Mouse (Mus musculus) CD4-positive naive resting alpha-beta T cell, adult 76 days (primary cell): ENCODE data around the gene Aoc3. TPM values are rescaled to one million over a fixed set of nuclear protein-coding genes. Genes with fewer than 3 reads are reported as not detected.

Source experiments
- total RNA-seq: library from RNA; stranded (reverse); gene quantifications from one replicate; pipeline ENCODE4 v1.2.4, GENCODE M21; 2023

Aoc3 gene
- total RNA-seq = 1.00 TPM

DNA sequence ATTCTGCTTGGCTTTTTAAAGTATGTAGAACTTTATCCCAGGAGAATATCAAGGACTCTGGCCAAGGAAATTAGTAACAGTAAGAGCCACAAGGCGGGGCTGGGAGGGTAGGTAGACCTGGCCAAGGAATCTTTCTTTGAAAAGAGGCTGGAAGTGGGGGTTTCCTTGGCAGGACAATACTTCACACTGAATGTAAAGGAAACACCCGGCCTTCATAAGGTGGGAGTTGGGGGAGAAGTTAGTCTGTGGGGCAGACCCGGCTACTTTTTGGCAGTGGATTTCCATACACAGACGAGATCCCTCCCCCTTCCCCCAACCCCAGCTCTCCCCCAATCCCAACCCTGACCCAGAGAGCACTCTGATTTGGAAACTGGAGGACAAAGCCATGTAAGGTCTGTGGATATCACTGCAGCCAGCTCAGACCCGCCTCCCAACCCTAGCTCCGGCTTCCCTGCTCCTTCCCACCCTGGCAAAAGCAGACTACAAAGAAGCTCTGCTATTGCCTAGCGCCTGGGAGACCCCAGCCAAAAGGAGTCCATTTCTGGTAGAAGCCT is at the start of gene Aoc3:
Gene Aoc3, plus strand, starts transcription at position 235 of the 554 bp plus-strand sequence.

DNA sequence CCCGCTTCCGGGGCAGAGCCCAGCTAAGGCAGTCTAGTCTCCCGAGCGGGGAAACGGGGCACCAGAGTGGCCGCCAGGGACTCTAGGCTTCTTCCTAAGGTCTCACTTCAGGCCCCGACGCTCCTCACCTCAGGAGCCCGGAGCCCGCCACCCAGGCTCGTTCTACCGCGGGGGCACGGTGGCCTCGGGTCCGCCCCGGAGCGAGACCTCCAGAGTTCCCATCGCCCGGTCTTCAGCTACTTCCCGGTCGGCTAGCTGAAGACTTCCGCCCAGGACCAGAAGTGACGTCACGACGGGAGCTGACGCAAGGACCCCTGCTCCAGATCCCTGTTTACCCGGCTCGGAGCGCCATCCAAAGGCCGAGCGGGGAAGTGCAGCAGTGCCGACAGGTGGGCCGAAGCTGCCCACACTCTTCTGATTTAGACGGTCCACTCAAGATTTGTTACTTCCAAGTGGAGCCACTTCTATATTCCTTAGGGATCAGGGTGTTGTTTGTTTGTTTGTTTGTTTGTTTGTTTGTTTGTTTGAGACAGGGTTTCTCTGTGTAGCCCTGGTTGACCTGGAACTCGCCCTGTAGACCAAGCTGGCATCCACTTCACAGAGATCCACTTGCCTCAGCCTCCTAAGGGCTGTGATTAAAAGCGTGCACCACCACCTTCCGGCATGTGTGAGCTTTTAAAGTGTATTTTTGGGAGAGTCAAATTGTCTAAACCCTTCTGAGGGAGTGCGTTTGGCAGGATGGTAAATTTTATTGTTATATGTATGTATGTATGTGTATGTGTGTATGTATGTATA is 28.2 kb upstream of the Aoc3 start, which contains the start of gene Becn1:
Gene Becn1, minus strand, starts transcription at position 283 of the 795 bp plus-strand sequence.

DNA sequence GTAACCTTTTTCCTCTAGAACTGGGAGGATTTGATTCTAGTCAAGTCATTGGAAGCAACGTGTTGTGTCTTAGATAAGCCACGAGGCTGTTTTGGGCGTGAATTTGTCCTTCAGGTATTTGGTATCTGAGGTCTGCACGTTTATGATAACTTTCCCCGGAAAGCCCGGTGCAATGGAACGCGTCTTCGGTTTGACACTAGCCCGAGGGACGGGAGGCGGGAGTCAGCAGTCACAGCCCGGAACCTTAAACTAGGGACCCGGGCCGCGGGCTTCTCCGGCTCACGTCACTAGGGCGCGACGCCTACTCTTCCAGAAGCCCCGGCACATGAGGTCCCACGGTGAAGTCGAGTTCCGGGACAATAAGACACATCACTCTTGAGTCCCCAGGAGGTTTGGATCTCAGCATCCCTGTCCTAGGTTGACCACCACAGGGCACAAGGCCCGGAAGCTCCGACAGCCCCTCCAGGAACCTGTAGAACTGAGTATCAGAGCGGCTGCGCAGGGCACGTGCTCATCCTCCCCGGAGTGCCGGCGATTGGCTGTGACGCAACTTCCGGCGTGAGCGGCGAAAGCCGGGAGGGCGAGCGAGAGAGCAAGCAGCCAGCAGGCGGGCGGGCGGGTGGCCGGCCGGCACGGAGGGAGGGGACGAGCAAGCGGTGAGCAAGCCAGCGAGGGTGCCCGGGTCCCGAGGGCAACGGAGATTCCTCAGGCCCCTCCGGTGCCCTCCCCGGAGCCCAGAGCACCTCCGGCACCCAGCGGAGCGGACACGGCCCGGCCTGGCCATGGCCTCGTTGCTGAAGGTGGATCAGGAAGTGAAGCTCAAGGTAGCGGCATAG is 14.5 kb upstream of the Aoc3 start, which contains the start of gene Psme3:
Gene Psme3, plus strand, starts transcription at position 549 of the 836 bp plus-strand sequence.

DNA sequence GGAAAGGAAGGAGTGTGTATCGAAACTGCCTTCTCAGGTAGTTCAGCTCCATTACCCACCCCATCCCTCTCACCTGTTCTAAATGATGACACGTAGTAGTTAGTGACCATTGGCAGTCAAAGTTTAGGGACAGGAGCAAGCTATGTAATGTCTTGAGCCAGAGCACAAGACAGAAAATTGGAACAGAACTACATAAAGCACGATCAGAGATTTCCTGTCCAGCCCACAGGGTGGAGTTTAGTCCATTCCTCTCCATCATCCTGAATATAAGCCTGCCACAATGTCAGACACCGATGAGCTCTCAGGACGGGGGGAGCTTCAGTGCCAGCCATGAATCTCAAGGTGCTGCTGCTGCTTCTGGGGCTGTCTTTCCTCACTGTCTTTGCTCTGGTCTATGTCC is 5.6 kb upstream of the Aoc3 start, which contains the start of gene Aoc2:
Gene Aoc2, plus strand, starts transcription at position 301 of the 400 bp plus-strand sequence.

DNA sequence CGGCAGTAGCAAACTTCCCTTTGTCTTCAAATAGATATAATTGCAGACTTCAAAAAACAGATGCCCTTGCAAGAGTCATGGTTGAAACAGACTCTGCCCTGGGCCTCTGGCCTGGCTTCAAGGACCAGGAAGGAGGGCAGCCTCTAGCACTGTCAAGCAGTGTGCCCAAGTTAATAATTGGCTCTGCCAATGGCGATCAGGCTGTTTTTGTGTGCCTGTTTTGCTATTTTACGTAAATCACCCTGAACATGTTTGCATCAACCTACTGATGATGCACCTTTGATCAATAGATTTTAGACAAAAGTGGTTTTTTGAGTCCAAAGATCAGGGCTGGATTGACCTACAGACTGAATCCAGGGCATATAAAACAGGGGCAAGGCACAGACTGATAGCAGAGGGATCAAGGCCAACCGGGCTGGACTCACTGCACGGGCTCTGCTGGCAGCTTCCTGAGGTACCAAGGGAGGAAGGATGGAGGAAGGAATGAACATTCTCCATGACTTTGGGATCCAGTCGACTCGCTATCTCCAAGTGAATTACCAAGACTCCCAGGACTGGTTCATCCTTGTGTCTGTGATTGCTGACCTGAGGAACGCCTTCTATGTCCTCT is 37.0 kb downstream of the Aoc3 start, which contains the start of gene G6pc:
Gene G6pc, plus strand, starts transcription at position 236 of the 610 bp plus-strand sequence.

Other genes starting within 250 kb of the Aoc3 start
- 11.0 TPM for gene Coasy, start 248.0 kb upstream of the Aoc3 start, total RNA-seq
- gene Mlx, start 243.3 kb upstream of the Aoc3 start, total RNA-seq = 31.3 TPM
- gene Psmc3ip, start 235.2 kb upstream of the Aoc3 start, total RNA-seq = 1.8 TPM
- 78.0 TPM for gene Retreg3, start 210.7 kb upstream of the Aoc3 start, total RNA-seq
- 12.4 TPM for gene Tubg1, start 210.7 kb upstream of the Aoc3 start, total RNA-seq
- 1.7 TPM for gene Tubg2, start 174.7 kb upstream of the Aoc3 start, total RNA-seq
- gene Cntnap1, start 160.1 kb upstream of the Aoc3 start, total RNA-seq = 0.32 TPM
- gene Plekhh3, start 159.3 kb upstream of the Aoc3 start, total RNA-seq = 0.35 TPM
- not detected for gene Ccr10, start 155.2 kb upstream of the Aoc3 start, total RNA-seq
- gene Ezh1, start 104.1 kb upstream of the Aoc3 start, total RNA-seq = 72.5 TPM
- gene Ramp2, start 84.6 kb upstream of the Aoc3 start, total RNA-seq = not detected
- gene Vps25, start 76.9 kb upstream of the Aoc3 start, total RNA-seq = 73.4 TPM
- gene Wnk4, start 70.0 kb upstream of the Aoc3 start, total RNA-seq = 1.8 TPM
- gene Cntd1, start 51.6 kb upstream of the Aoc3 start, total RNA-seq = not detected
- 21.3 TPM for gene Coa3, start 51.5 kb upstream of the Aoc3 start, total RNA-seq
- gene Becn1, start 28.3 kb upstream of the Aoc3 start, total RNA-seq = 178 TPM
- gene Psme3, start 14.4 kb upstream of the Aoc3 start, total RNA-seq = 124 TPM
- 17.0 TPM for gene Aoc2, start 5.5 kb upstream of the Aoc3 start, total RNA-seq
- gene G6pc, start 37.0 kb downstream of the Aoc3 start, total RNA-seq = not detected
- 22.1 TPM for gene Aarsd1, start 87.0 kb downstream of the Aoc3 start, total RNA-seq
- gene Gm27029, start 94.2 kb downstream of the Aoc3 start, total RNA-seq = 2.1 TPM
- gene Rundc1, start 94.5 kb downstream of the Aoc3 start, total RNA-seq = 23.7 TPM
- gene Ptges3l, start 94.7 kb downstream of the Aoc3 start, total RNA-seq = 6.8 TPM
- 104 TPM for gene Rpl27, start 111.7 kb downstream of the Aoc3 start, total RNA-seq
- gene Ifi35, start 117.8 kb downstream of the Aoc3 start, total RNA-seq = 55.9 TPM
- 0.56 TPM for gene Rnd2, start 134.4 kb downstream of the Aoc3 start, total RNA-seq
- 5.3 TPM for gene Vat1, start 135.6 kb downstream of the Aoc3 start, total RNA-seq
- 3.3 TPM for gene Brca1, start 221.3 kb downstream of the Aoc3 start, total RNA-seq
- 171 TPM for gene Nbr1, start 221.5 kb downstream of the Aoc3 start, total RNA-seq